Mouse (Mus musculus) G1E (cell line): ENCODE results near the gene Gatad2b.

Experiments used
- CTCF ChIP-seq: IDR thresholded peaks from 2 replicates; pipeline ENCODE4 v1.5.1; 2012; ENCODE audit warnings: low read depth, low read length, inconsistent platforms, mixed read lengths
- GATA1 ChIP-seq: IDR thresholded peaks from 2 replicates; pipeline ENCODE4 v1.6.1; 2012; ENCODE audit warnings: borderline replicate concordance, low read length, inconsistent platforms, mixed read lengths

GRCm38 (mm10) chr3:90256731-90257530 lies 36.0 kb upstream of the Gatad2b start:
- TF ChIP-seq CTCF (no peak), GATA1 (no peak)
